Mouse (Mus musculus) midbrain, embryonic 11.5 days (tissue): ENCODE data around the gene Slc34a3. TPM values are rescaled to one million over a fixed set of nuclear protein-coding genes. Genes with fewer than 3 reads are reported as not detected.
"Not testable (repeated sequence)": the region's sequence is repeated elsewhere in the genome, so short reads cannot be mapped to it uniquely, and the experiment has no call there.

Experiments
- ATAC-seq: fragments of 200-750 bp; cut with Nextera tagmentation; 2 replicates; pipeline ENCODE4 v1.8.0; 2017; ENCODE audit warnings: moderate TSS enrichment, moderate library complexity; ENCODE audit not compliant: low FRiP score
- DNase-seq: peaks from one replicate; pipeline ENCODE4 v3.0.0; 2015; ENCODE audit warnings: low spot score; ENCODE audit errors: missing footprints
- H3K27ac ChIP-seq: fragments of 300-500 bp; sonication (generic); 2 replicates; pipeline ENCODE4 v1.5.1; 2014; ENCODE audit warnings: low read depth, low read length
- H3K27me3 ChIP-seq: fragments of 300-500 bp; sonication (generic); 2 replicates; pipeline ENCODE4 v1.6.1; 2014; ENCODE audit warnings: mild to moderate bottlenecking, low read length, moderate library complexity, mixed read lengths; ENCODE audit not compliant: control insufficient read depth, insufficient read depth
- H3K36me3 ChIP-seq: fragments of 300-500 bp; sonication (generic); 2 replicates; pipeline ENCODE4 v1.6.1; 2014; ENCODE audit warnings: mild to moderate bottlenecking, low read length, moderate library complexity, mixed read lengths; ENCODE audit not compliant: control insufficient read depth, insufficient read depth
- H3K4me1 ChIP-seq: fragments of 300-500 bp; sonication (generic); 2 replicates; pipeline ENCODE4 v1.6.1; 2014; ENCODE audit warnings: low read length; ENCODE audit not compliant: control insufficient read depth, insufficient read depth
- H3K4me2 ChIP-seq: fragments of 300-500 bp; sonication (generic); 2 replicates; pipeline ENCODE4 v1.6.1; 2014; ENCODE audit warnings: mild to moderate bottlenecking, moderate library complexity
- H3K4me3 ChIP-seq: fragments of 300-500 bp; sonication (generic); 2 replicates; pipeline ENCODE4 v1.5.1; 2014; ENCODE audit warnings: low read depth, low read length
- H3K9ac ChIP-seq: fragments of 300-500 bp; sonication (generic); 2 replicates; pipeline ENCODE4 v1.6.1; 2014; ENCODE audit warnings: low read length
- H3K9me3 ChIP-seq: fragments of 300-500 bp; sonication (generic); 2 replicates; pipeline ENCODE4 v1.6.1; 2016; ENCODE audit warnings: low read length; ENCODE audit not compliant: control insufficient read depth
- WGBS: fragments of 180-500 bp; shearing (Covaris S2); extraction: QIAGEN DNeasy Blood & Tissue Kit; methylation state at CpG from one replicate; pipeline ENCODE4 v1.1.7; 2014; 5-methylcytosine and 5-hydroxymethylcytosine counted together
- polyA plus RNA-seq: library from polyadenylated mRNA; unstranded; fragments of >200 nt; fragmentation: Nextera tagmentation; extraction: Ambion mirVana; gene quantifications from 2 replicates; pipeline ENCODE4 v1.2.1, GENCODE M21; 2014

The Slc34a3 gene
- polyA plus RNA-seq, 1 experiment from 2014 or later: not detected

DNA sequence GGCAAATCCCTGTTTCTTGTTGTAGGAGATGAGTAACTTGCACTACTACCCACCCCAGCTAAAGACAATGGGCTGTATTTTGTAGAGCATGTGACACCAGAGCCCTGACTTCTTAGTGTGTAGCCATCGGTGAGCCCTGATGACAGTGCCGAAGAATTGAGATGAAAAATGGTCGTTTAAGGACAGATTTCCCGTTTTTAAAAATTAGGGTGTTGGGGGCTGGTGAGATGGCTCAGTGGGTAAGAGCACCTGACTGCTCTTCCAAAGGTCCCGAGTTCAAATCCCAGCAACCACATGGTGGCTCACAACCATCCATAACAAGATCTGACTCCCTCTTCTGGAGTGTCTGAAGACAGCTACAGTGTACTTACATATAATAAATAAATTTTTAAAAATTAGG, 23.1 kb upstream of the Slc34a3 start:
- H3K27ac ChIP-seq, DNase-seq, H3K4me2 ChIP-seq, H3K9ac ChIP-seq, H3K27me3 ChIP-seq, ATAC-seq, H3K9me3 ChIP-seq, H3K36me3 ChIP-seq, H3K4me3 ChIP-seq: not testable (repeated sequence)
- peaks cover 13% of the 10 kb centered on the region for H3K4me1 ChIP-seq
- 93% methylated on average over 5 of the region's 5 CpGs for WGBS

DNA sequence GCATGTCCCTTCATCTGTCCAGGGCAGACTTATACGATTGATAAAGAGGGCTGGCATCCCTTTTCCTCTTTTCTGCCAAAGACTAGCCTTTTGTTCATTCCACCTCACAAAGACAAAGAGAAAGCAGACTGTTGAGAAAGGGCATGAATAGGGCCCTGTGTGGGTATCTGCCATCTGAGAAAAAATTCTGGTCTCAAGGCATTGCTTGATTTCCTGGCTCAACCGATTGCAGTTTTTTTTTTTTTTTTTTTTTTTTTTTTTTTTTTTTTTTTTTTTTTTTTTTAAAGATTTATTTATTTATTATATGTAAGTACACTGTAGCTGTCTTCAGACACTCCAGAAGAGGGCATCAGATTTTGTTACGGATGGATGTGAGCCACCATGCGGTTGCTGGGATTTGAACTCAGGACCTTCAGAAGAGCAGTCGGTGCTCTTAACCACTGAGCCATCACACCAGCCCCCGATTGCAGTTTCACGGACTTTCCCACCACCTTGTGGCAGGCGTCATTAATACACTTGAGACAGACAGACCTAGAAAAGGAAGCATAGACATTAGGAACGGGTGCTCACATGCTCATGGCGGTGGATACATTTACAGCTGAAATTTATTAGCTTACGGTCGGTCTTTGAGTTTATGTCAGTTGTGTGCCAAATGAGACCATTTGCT, 22.4 kb upstream of the Slc34a3 start:
- DNase-seq: not testable (repeated sequence)

DNA sequence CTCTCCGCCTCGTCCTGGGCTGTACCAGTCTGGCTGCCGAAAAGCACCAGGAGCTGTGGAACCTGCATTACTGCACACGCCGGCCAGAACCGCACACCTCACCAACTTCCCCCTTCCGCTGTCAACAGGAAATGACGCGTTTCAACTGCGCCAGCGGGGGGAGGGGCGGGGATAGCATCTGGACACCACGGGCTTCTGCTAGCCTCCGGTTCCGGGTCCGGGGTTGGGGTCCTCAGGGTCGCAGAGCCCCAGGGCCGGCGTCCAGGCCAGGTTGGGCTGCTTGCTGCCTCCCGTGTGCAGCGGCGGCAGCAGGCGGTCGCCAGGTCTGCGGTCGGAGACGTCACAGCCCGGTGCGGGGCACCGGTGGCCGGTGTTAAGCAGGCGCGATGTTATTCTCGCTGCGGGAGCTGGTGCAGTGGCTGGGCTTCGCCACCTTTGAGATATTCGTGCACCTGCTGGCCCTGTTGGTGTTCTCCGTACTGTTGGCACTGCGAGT, 21.2 kb upstream of the Slc34a3 start, which contains the start of gene Tmem203:
TSS of gene Tmem203 (plus strand) at position 156 of the 496 bp plus-strand sequence.
- under 1% methylated on average over 39 of the region's 39 CpGs for WGBS
- Histone ChIP-seq H3K9me3 (no peaks in the 10 kb centered on the region), H3K27ac (peak within 1 kb of the TSS; percentile 32; the same call in 1 of the 2 replicates), H3K9ac (peak within 1 kb of the TSS; percentile 91), H3K36me3 (no peaks in the 10 kb centered on the region; the same call in 1 of the 2 replicates), H3K4me1 (peaks cover 13% of the 10 kb centered on the region), H3K27me3 (no peaks in the 10 kb centered on the region), H3K4me2 (peak within 1 kb of the TSS; percentile 80), H3K4me3 (peak within 1 kb of the TSS; percentile 85)
- DNase-seq (peak; percentile 100), ATAC-seq (peak; percentile 92)

More for the DNA sequence above, 22.4 kb upstream of the Slc34a3 start:
- Histone ChIP-seq H3K4me1 (peaks cover 13% of the 10 kb centered on the region), H3K4me2 (peak overlapping the region; percentile 80), H3K9ac (peak overlapping the region; percentile 91), H3K4me3 (peak overlapping the region; percentile 85)
- not testable (repeated sequence) for ATAC-seq, H3K36me3 ChIP-seq, H3K27me3 ChIP-seq, H3K9me3 ChIP-seq, H3K27ac ChIP-seq
- 69% methylated on average over 10 of the region's 12 CpGs for WGBS

DNA sequence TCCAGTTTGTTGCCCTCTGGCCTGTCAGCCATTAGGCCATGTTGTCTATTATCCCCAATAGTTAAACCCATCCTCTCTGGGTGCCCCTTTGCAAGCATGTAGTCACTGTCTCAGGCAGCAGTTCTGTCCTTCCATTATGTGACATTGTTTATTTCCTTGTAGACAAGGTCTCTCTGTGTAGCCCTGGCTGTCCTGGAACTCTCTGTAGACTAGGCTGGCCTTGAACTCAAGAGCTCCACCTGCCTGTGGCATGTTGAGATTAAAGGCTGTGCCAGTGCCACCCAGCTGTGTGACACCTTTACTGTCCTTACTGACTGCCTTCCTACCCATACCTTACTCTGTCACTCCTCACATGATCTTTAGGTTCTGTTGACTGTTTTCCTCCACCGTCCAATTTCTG, 18.2 kb upstream of the Slc34a3 start:
- no peaks in the 10 kb centered on the region; the same call in none of the 2 replicates for H3K36me3 ChIP-seq
- no peak overlapping the region for H3K9ac ChIP-seq
- ATAC-seq (no peak), DNase-seq (no peak)
- H3K27me3 ChIP-seq: no peaks in the 10 kb centered on the region
- H3K27ac ChIP-seq: no peak overlapping the region
- no peaks in the 10 kb centered on the region for H3K9me3 ChIP-seq
- 100% methylated on average over 1 of the region's 1 CpGs for WGBS
- no peak overlapping the region for H3K4me2 ChIP-seq
- peaks cover 13% of the 10 kb centered on the region for H3K4me1 ChIP-seq
- H3K4me3 ChIP-seq: no peak overlapping the region

DNA sequence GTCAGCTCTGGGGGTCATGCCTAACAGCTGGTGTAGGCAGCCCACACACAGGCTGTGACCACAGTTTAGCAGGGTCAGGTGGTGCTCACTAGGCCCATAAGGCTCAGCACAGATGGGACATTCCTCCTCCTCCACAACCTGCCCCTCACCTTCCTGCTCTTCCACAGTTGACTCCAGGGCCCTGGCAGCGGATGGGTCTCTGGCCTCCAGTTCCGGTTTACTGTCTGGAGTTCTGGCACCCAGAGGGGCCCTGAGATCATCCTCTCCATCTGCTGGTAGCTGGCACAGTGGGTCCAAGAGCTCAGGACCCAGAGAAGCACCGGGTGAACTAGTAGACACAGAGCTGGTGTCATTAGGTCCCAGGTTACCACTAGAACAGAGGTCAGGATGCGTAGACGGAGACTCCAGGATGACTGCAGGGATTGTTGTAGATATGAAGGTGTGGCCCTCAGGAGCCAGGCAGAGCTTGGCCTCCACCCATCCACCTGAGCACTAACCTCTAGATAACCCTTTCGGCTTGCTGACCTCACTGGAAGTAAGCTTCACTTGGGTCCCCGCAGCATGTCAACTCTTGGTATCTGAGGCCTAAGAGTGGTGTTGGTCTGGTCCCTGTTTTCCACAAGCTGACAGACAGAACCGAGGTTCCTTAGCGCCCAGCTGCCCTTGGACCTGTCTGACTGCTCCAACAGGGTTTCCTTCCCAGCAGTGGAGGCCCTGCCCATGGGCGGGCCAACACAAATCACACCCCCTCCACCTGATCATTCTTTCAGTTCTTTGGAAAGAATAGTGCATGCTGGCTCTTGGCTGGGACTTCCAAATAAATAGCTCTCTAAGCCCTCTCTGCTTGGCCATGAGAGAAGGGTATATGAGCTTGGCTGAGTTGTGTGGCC, 12.3 kb upstream of the Slc34a3 start, which contains the start of gene AL732309.1:
TSS of gene AL732309.1 (minus strand) at position 681 of the 890 bp plus-strand sequence.
- H3K4me3 ChIP-seq: no peak within 1 kb of the TSS
- DNase-seq: no peak
- WGBS: 90% methylated on average over 10 of the region's 10 CpGs
- H3K27me3 ChIP-seq: peaks cover 4% of the 10 kb centered on the region
- no peaks in the 10 kb centered on the region for H3K9me3 ChIP-seq
- peaks cover 10% of the 10 kb centered on the region for H3K4me1 ChIP-seq
- H3K4me2 ChIP-seq: no peak within 1 kb of the TSS
- H3K27ac ChIP-seq: no peak within 1 kb of the TSS
- no peak within 1 kb of the TSS for H3K9ac ChIP-seq
- ATAC-seq: no peak
- H3K36me3 ChIP-seq: no peaks in the 10 kb centered on the region; the same call in none of the 2 replicates

DNA sequence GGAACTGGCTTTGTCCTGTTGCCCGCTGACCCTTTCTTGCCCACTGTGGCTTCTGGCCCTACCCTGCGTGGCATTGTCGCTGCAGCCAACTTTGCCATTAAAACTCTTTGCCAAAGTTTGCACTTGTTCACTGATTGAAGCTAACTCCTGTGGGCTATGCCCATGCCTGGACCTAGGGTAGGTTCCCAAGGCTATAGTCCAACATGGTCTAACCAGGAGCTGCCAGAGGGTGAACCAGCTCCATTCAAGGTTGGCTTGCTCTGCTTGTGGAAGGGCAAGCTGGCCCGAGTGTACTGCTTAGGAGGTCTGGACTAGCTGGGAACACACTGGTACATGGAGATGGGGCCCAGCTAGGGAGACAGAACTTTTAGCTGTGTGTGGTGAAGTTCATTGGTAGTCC, 10.0 kb upstream of the Slc34a3 start:
- Histone ChIP-seq H3K27me3 (peaks cover 6% of the 10 kb centered on the region), H3K9me3 (no peaks in the 10 kb centered on the region), H3K36me3 (no peaks in the 10 kb centered on the region; the same call in none of the 2 replicates), H3K4me1 (peaks cover 18% of the 10 kb centered on the region), H3K27ac (no peak overlapping the region), H3K9ac (no peak overlapping the region), H3K4me2 (no peak overlapping the region), H3K4me3 (no peak overlapping the region)
- ATAC-seq: no peak
- no peak for DNase-seq
- WGBS: 90% methylated on average over 4 of the region's 4 CpGs

DNA sequence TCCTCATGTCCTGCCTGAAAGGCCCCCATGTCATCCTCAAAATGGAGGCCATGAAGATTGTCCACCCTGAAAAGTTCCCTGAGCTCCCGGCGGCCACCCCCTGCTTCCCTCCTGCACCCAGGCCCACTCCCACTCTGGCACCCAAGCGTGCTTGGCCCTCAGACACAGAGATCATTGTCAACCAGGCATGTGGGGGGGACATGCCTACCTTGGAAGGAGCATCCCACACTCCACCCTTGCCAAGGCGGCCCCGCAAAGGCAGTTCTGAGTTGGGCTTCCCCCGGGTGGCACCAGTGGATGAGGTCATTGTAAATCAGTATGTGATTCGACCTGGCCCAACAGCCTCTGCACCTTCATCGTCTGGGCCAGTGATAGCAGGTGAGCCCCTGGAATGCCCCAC, 9.2 kb upstream of the Slc34a3 start:
- WGBS: 81% methylated on average over 8 of the region's 8 CpGs
- DNase-seq (no peak), ATAC-seq (no peak)
- no peak overlapping the region for H3K27ac ChIP-seq
- no peaks in the 10 kb centered on the region for H3K9me3 ChIP-seq
- H3K4me1 ChIP-seq: peaks cover 18% of the 10 kb centered on the region
- no peaks in the 10 kb centered on the region; the same call in none of the 2 replicates for H3K36me3 ChIP-seq
- H3K9ac ChIP-seq: no peak overlapping the region
- peaks cover 6% of the 10 kb centered on the region for H3K27me3 ChIP-seq
- H3K4me3 ChIP-seq: no peak overlapping the region
- peak overlapping the region; percentile 63 for H3K4me2 ChIP-seq

DNA sequence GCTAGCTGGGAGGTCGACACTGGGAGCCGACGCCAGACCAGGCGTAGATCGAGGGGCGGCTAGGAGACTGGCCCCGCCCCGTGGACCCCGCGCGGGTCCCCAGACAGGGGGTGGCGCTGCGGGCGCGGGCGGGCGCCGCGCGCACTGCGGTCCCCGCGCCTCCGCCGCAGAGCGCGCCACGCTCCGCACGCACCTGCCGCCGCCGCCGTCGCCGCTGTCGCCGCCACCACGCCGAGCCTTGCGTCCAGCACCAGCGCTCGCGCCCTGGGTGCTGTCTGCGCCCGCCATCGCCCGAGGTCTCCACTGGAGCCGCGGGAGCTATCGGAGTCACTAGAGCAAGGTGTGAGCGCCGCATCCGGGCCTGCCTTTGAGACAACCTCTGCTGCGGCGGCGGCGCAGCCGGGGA, 7.9 kb upstream of the Slc34a3 start, which contains the start of the genes Rnf208 and Cysrt1:
TSS of gene Rnf208 (plus strand) at position 155 of the 406 bp plus-strand sequence.
TSS of gene Cysrt1 (minus strand) at position 352 of the 406 bp plus-strand sequence.
- peak within 1 kb of the TSS; percentile 57 for H3K9ac ChIP-seq

More for the DNA sequence above, 7.9 kb upstream of the Slc34a3 start, which contains the start of the genes Rnf208 and Cysrt1:
- peaks cover 18% of the 10 kb centered on the region for H3K4me1 ChIP-seq
- peak within 1 kb of the TSS; percentile 43 for H3K4me3 ChIP-seq
- no peaks in the 10 kb centered on the region for H3K36me3 ChIP-seq
- peak within 1 kb of the TSS; percentile 63 for H3K4me2 ChIP-seq
- WGBS: under 1% methylated on average over 24 of the region's 59 CpGs
- peaks cover 6% of the 10 kb centered on the region for H3K27me3 ChIP-seq
- H3K27ac ChIP-seq: no peak within 1 kb of the TSS
- ATAC-seq (peak; percentile 62), DNase-seq (peak; percentile 88)
- no peaks in the 10 kb centered on the region for H3K9me3 ChIP-seq
